19 mouse cellular contexts compared by ENCODE assay signal in genomic region chr13:67743896-67744295, GRCm38 (mm10).
"Had no signal": no experiment of that assay in that cellular context is flagged by ENCODE, and none has a peak within 500 bp of the region (broad histone marks: within the 10 kb centered on the region; RNA-seq: fewer than 3 reads in every experiment).

No protein-coding gene starts in this region.

- H3K27me3 ChIP-seq: liver, embryonic 15.5 days; lung, embryonic 15.5 days; midbrain, embryonic 12.5 days; midbrain, embryonic 15.5 days; neural tube, embryonic 13.5 days; neural tube, embryonic 15.5 days; stomach, embryonic 15.5 days had no signal

- ATAC-seq: liver, postnatal 0 days; lung, postnatal 0 days; midbrain, embryonic 15.5 days had no signal

- H3K9me3 ChIP-seq: liver, embryonic 15.5 days; lung, embryonic 15.5 days; stomach, embryonic 15.5 days had no signal

- H3K4me3 ChIP-seq: liver, embryonic 15.5 days; lung, embryonic 15.5 days; midbrain, embryonic 10.5 days; midbrain, embryonic 12.5 days; midbrain, embryonic 15.5 days; myocyte; neural tube, embryonic 13.5 days; neural tube, embryonic 15.5 days; stomach, embryonic 15.5 days had no signal

- H3K9ac ChIP-seq: liver, embryonic 15.5 days; liver, postnatal 0 days; lung, embryonic 15.5 days; midbrain, embryonic 12.5 days; midbrain, embryonic 15.5 days; neural tube, embryonic 13.5 days; neural tube, embryonic 15.5 days; stomach, embryonic 15.5 days had no signal

- H3K27ac ChIP-seq: liver, embryonic 15.5 days; lung, embryonic 15.5 days; midbrain, embryonic 10.5 days; midbrain, embryonic 12.5 days; midbrain, embryonic 15.5 days; neural tube, embryonic 13.5 days; neural tube, embryonic 15.5 days; stomach, embryonic 15.5 days; stomach, postnatal 0 days had no signal

- H3K4me1 ChIP-seq: liver, embryonic 15.5 days; lung, embryonic 15.5 days; midbrain, embryonic 10.5 days; midbrain, embryonic 12.5 days; midbrain, embryonic 15.5 days; neural tube, embryonic 13.5 days; neural tube, embryonic 15.5 days; stomach, embryonic 15.5 days had no signal

- H3K4me2 ChIP-seq: liver, embryonic 15.5 days; lung, embryonic 15.5 days; midbrain, embryonic 12.5 days; midbrain, embryonic 15.5 days; neural tube, embryonic 13.5 days; neural tube, embryonic 15.5 days; stomach, embryonic 15.5 days had no signal

- DNase-seq: liver, postnatal 0 days; lung, adult 2 months; lung, postnatal 14 days; lung, postnatal 4 days; right cerebral cortex, postnatal 14 days; thymus, adult 2 months; thymus, postnatal 25 days; thymus, postnatal 4 days had no signal
